Mouse (Mus musculus) embryo, embryonic 11.5 days (tissue): ENCODE data around the gene Vdac2.

Experiments
- DNase-seq: peaks from one replicate; pipeline ENCODE4 v3.0.0-alpha.2; 2012; ENCODE audit warnings: low read depth, low spot score

Gene Vdac2

GRCm38 (mm10) chr14:21817453-21817852, 7.6 kb upstream of the Vdac2 start:
- DNase-seq = no peak

GRCm38 (mm10) chr14:21820880-21821505, 4.0 kb upstream of the Vdac2 start:
- no peak for DNase-seq

- no peak for DNase-seq
Measured at GRCm38 (mm10) chr14:21822307-21822706, 2.7 kb upstream of the Vdac2 start.

- DNase-seq = no peak
Measured at GRCm38 (mm10) chr14:21822795-21823374, 2.2 kb upstream of the Vdac2 start.

GRCm38 (mm10) chr14:21823897-21824296, 1.1 kb upstream of the Vdac2 start:
- no peak for DNase-seq

- DNase-seq = no peak
Measured at GRCm38 (mm10) chr14:21825786-21826491, 901 bp downstream of the Vdac2 start.

- peak; percentile 94 for DNase-seq
Measured at GRCm38 (mm10) chr14:21830876-21831767, 6.1 kb downstream of the Vdac2 start.

GRCm38 (mm10) chr14:21831830-21832403, 6.9 kb downstream of the Vdac2 start:
- DNase-seq = no peak

- no peak for DNase-seq
Measured at GRCm38 (mm10) chr14:21838336-21839017, 13.4 kb downstream of the Vdac2 start.

- no peak for DNase-seq
Measured at GRCm38 (mm10) chr14:21841819-21842592, 17.0 kb downstream of the Vdac2 start.

GRCm38 (mm10) chr14:21843263-21843662, 18.2 kb downstream of the Vdac2 start:
- no peak for DNase-seq

GRCm38 (mm10) chr14:21846827-21847380, 21.9 kb downstream of the Vdac2 start:
- DNase-seq = no peak

GRCm38 (mm10) chr14:21847381-21848165, 22.5 kb downstream of the Vdac2 start:
- no peak for DNase-seq

GRCm38 (mm10) chr14:21848166-21849154, 23.4 kb downstream of the Vdac2 start, which contains the start of gene Comtd1:
Gene Comtd1, minus strand, starts transcription at chr14:21848977.
- peak; percentile 92 for DNase-seq

GRCm38 (mm10) chr14:21849524-21850418, 24.7 kb downstream of the Vdac2 start:
- no peak for DNase-seq

GRCm38 (mm10) chr14:21850419-21851127, 25.5 kb downstream of the Vdac2 start:
- no peak for DNase-seq
